ENCODE assay signal across 13 mouse cellular contexts in the genomic region with DNA sequence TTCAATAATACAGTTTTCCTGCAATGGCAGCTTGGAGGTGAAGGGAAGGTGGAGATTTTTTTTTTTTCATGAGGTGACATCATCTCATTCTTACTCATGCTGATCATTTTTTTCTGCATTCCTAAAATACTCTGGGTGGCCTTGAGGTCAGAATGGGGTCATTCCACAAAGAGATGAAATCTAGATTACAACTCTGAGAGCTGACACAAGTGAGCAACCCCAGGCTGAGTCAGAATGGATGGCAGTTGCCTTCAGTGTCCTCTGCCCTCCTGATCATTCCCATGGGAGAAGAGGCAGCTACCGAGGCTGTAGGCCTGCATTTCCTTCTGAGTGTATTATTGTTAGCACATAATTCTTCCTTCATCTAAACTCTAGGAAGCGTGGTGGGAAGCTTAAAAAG.
DNase-seq lines count a peak whose midpoint lies in the region.
"Had no signal": no experiment of that assay in that cellular context is flagged by ENCODE, and none has a peak within 500 bp of the region (broad histone marks: within the 10 kb centered on the region; RNA-seq: fewer than 3 reads in every experiment).

No protein-coding gene starts in this region.

- DNase-seq in embryo, embryonic 10 days (ENCODE audit: low spot score): peak; percentile 18
- no peak for DNase-seq in embryo, embryonic 11 days
- peak; percentile 85 for DNase-seq in 3134 (ENCODE audit: extremely low read depth, insufficient read length, low spot score)
- DNase-seq in adipocyte (ENCODE audit: low spot score): peak; percentile 70
- DNase-seq in embryo, embryonic 9.5 days (ENCODE audit: extremely low spot score): peak; percentile 2
- no peak for DNase-seq in retina, embryonic 14.5 days (ENCODE audit: low spot score)
- no peak for DNase-seq in left cerebral cortex, adult 18-20 months (ENCODE audit: low spot score in 2 of 2)
- DNase-seq in lung, postnatal 25 days (ENCODE audit: low spot score): no peak
- DNase-seq: B cell, adult 2 months; cerebellum, adult 9-10 months; gastrocnemius, postnatal 14 days; heart, postnatal 14 days; lung, adult 2 months had no signal

Comparison
In these comparisons a context has a peak if more than half of its experiments do, and no peak if none do; other contexts are left out.
1. DNase-seq: peak in embryo, embryonic 10 days (single experiment), 3134 (single experiment), adipocyte (single experiment) and embryo, embryonic 9.5 days (single experiment); none in embryo, embryonic 11 days (single experiment), retina, embryonic 14.5 days (single experiment), left cerebral cortex, adult 18-20 months (0 of 2) and lung, postnatal 25 days (single experiment).